Mouse (Mus musculus) liver, embryonic 14.5 days (tissue): ENCODE data around the gene Ccl2.

ENCODE experiments used
- CTCF ChIP-seq: IDR thresholded peaks from 2 replicates; pipeline ENCODE4 v1.5.1; 2016; ENCODE audit warnings: antibody characterized with exemption, low read depth, control low read depth
- EP300 ChIP-seq: IDR thresholded peaks from 2 replicates; pipeline ENCODE4 v1.6.1; 2016; ENCODE audit warnings: antibody characterized with exemption, low read depth

DNA sequence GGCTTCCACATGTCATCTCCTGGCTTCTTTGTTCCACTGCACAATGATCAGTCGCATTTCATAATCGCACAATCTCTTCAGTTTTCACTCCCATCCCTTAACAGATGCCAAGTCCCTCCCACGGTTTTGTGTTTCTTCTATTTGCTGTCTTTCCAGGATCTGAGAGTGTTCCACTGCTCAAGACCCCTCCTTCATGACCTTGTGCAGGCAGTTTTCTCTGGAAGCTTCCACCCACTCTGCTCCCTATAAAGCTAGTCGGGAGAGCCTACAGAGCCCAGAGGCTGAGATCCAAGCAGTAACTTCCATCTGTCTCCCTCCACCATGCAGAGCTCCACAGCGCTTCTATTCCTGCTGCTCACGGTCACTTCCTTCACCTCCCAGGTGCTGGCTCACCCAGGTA, 22.3 kb downstream of the Ccl2 start, which contains the start of gene Ccl11:
- TF ChIP-seq EP300 = no peak
- no peak for TF ChIP-seq CTCF
